In genomic region chr1:24257961-24258360, GRCm38 (mm10) we compare ENCODE assay signal across 27 mouse cellular contexts.
"Had no signal": no experiment of that assay in that cellular context is flagged by ENCODE, and none has a peak within 500 bp of the region (broad histone marks: within the 10 kb centered on the region; RNA-seq: fewer than 3 reads in every experiment).

No protein-coding gene starts in this region.

- H3K4me3 ChIP-seq: embryonic facial prominence, embryonic 12.5 days; embryonic facial prominence, embryonic 13.5 days; embryonic facial prominence, embryonic 15.5 days; erythroblast, embryonic 14.5 days; forebrain, embryonic 10.5 days; forebrain, embryonic 12.5 days; forebrain, embryonic 13.5 days; forebrain, embryonic 15.5 days; gastrocnemius, adult 2 months; heart, adult 2 months; heart, embryonic 10.5 days had no signal

- H3K27ac ChIP-seq: embryonic facial prominence, embryonic 12.5 days; embryonic facial prominence, embryonic 13.5 days; embryonic facial prominence, embryonic 15.5 days; forebrain, embryonic 10.5 days; forebrain, embryonic 12.5 days; forebrain, embryonic 13.5 days; forebrain, embryonic 15.5 days; gastrocnemius, adult 2 months; heart, adult 2 months; heart, embryonic 10.5 days had no signal

- H3K4me2 ChIP-seq: embryonic facial prominence, embryonic 12.5 days; embryonic facial prominence, embryonic 13.5 days; embryonic facial prominence, embryonic 15.5 days; forebrain, embryonic 12.5 days; forebrain, embryonic 13.5 days; forebrain, embryonic 15.5 days; heart, embryonic 11.5 days had no signal

- DNase-seq: cerebellum, adult 8-10 months; cerebellum, adult 9-10 months; cerebellum, adult 9-11 months; cerebellum, postnatal 10 days; cerebellum, postnatal 14 days; cerebellum, postnatal 25 days; cerebellum, postnatal 36 days; embryo, embryonic 11 days; gastrocnemius, adult 2 months; gastrocnemius, postnatal 10 days; gastrocnemius, postnatal 14 days; gastrocnemius, postnatal 25 days; gastrocnemius, postnatal 36 days; heart, adult 11 months; heart, adult 18-20 months; heart, adult 2 months had no signal

- H3K36me3 ChIP-seq: embryonic facial prominence, embryonic 12.5 days; embryonic facial prominence, embryonic 13.5 days; embryonic facial prominence, embryonic 15.5 days; forebrain, embryonic 10.5 days; forebrain, embryonic 12.5 days; forebrain, embryonic 15.5 days; heart, embryonic 10.5 days had no signal

- H3K4me1 ChIP-seq: embryonic facial prominence, embryonic 12.5 days; embryonic facial prominence, embryonic 13.5 days; embryonic facial prominence, embryonic 15.5 days; forebrain, embryonic 10.5 days; forebrain, embryonic 12.5 days; forebrain, embryonic 13.5 days; forebrain, embryonic 15.5 days; heart, embryonic 10.5 days had no signal

- H3K27me3 ChIP-seq: embryonic facial prominence, embryonic 12.5 days; embryonic facial prominence, embryonic 13.5 days; embryonic facial prominence, embryonic 15.5 days; forebrain, embryonic 12.5 days; forebrain, embryonic 13.5 days; forebrain, embryonic 15.5 days had no signal

- ATAC-seq: forebrain, embryonic 13.5 days; forebrain, embryonic 15.5 days; forebrain, embryonic 16.5 days had no signal

- H3K9ac ChIP-seq: embryonic facial prominence, embryonic 12.5 days; embryonic facial prominence, embryonic 13.5 days; embryonic facial prominence, embryonic 15.5 days; forebrain, embryonic 12.5 days; forebrain, embryonic 13.5 days; forebrain, embryonic 15.5 days had no signal

- H3K9me3 ChIP-seq: embryonic facial prominence, embryonic 12.5 days; embryonic facial prominence, embryonic 13.5 days; embryonic facial prominence, embryonic 15.5 days; forebrain, embryonic 10.5 days; forebrain, embryonic 12.5 days; forebrain, embryonic 13.5 days; forebrain, embryonic 15.5 days; heart, embryonic 10.5 days had no signal
